ENCODE assay signal across 19 mouse cellular contexts in genomic region chr15:84999911-85000310, GRCm38 (mm10). TPM values are rescaled to one million over a fixed set of nuclear protein-coding genes. Genes with fewer than 3 reads are reported as not detected.
"Had no signal": no experiment of that assay in that cellular context is flagged by ENCODE, and none has a peak within 500 bp of the region (broad histone marks: within the 10 kb centered on the region; RNA-seq: fewer than 3 reads in every experiment).

No protein-coding gene starts in this region.

- H3K27ac ChIP-seq: kidney, postnatal 0 days; limb, embryonic 12.5 days; limb, embryonic 15.5 days; liver, embryonic 14.5 days; macrophage; midbrain, embryonic 13.5 days had no signal

- DNase-seq: kidney, adult 2 months; kidney, postnatal 25 days; left cerebral cortex, postnatal 4 days; liver, postnatal 0 days; lung, embryonic 14.5 days; right cerebral cortex, adult 18-20 months; right cerebral cortex, postnatal 14 days; right cerebral cortex, postnatal 4 days; thymus, adult 18-20 months; thymus, postnatal 36 days had no signal

- H3K4me3 ChIP-seq: limb, embryonic 12.5 days; limb, embryonic 15.5 days; midbrain, embryonic 13.5 days had no signal

- H3K36me3 ChIP-seq: limb, embryonic 12.5 days; limb, embryonic 15.5 days; midbrain, embryonic 13.5 days had no signal

RNA-seq across cellular contexts. Expression of gene Upk3a, which starts 17.0 kb away (rescaled TPM):
- total RNA-seq: layer of hippocampus, postnatal 14 days; left cerebral cortex, postnatal 14 days; megakaryocyte, adult 5-6 weeks had no signal
